Mouse (Mus musculus) embryonic facial prominence, embryonic 15.5 days (tissue): ENCODE measurements at regions not wholly inside any gene's neighbourhood (a gene's known extent, or its start where the extent isn't known, plus 50 kb on each side); places are given as distances from the start of the nearest gene placed in this dataset.

Source experiments
- ATAC-seq: fragments of 200-750 bp; cut with Nextera tagmentation; 2 replicates; pipeline ENCODE4 v1.8.0; 2017; ENCODE audit warnings: low read depth, moderate TSS enrichment; ENCODE audit not compliant: insufficient number of reproducible peaks, low FRiP score, low TSS enrichment
- H3K27ac ChIP-seq: fragments of 300-500 bp; sonication (generic); replicated peaks from 2 replicates; pipeline ENCODE4 v1.5.1; 2015; ENCODE audit warnings: mild to moderate bottlenecking, inconsistent platforms
- H3K27me3 ChIP-seq: fragments of 300-500 bp; sonication (generic); 2 replicates; pipeline ENCODE4 v1.6.1; 2015; ENCODE audit warnings: inconsistent platforms
- H3K36me3 ChIP-seq: fragments of 300-500 bp; sonication (generic); 2 replicates; pipeline ENCODE4 v1.6.1; 2015; ENCODE audit warnings: mild to moderate bottlenecking, inconsistent platforms
- H3K4me1 ChIP-seq: fragments of 300-500 bp; sonication (generic); 2 replicates; pipeline ENCODE4 v1.6.1; 2015; ENCODE audit warnings: inconsistent platforms
- H3K4me2 ChIP-seq: fragments of 300-500 bp; sonication (generic); replicated peaks from 2 replicates; pipeline ENCODE4 v1.6.1; 2015; ENCODE audit warnings: mild to moderate bottlenecking, inconsistent platforms
- H3K4me3 ChIP-seq: fragments of 300-500 bp; sonication (generic); replicated peaks from 2 replicates; pipeline ENCODE4 v1.5.1; 2015; ENCODE audit warnings: mild to moderate bottlenecking, inconsistent platforms
- H3K9ac ChIP-seq: fragments of 300-500 bp; sonication (generic); 2 replicates; pipeline ENCODE4 v1.6.1; 2015; ENCODE audit warnings: inconsistent platforms
- H3K9me3 ChIP-seq: fragments of 300-500 bp; sonication (generic); replicated peaks from 2 replicates; pipeline ENCODE4 v1.6.1; 2016; ENCODE audit warnings: inconsistent platforms
- WGBS: fragments of 180-500 bp; shearing (Covaris S2); methylation state at CpG from one replicate; pipeline ENCODE4 v1.1.7; 2015; 5-methylcytosine and 5-hydroxymethylcytosine counted together

DNA sequence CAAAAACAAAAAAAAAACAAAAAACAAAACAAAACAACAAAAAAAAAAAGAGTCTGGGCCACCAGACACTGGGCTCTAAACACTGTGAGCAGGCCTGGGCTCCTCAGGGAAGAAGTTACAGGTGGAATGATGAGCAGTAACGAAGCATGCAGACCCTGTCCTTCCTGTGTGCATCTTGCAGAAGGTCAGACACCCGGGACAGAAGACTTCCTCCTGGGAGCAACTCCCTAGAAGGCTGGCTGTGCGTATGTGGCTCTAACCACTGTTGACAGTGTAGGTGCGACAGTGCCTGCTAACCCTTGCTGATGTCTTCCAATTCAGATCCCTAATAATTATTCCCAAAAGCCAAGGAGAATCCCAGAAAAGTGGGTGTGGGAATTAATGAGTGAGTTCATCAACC, 164.8 kb downstream of the Nedd1 start:
- H3K27me3 ChIP-seq: no peaks in the 10 kb centered on the region
- H3K4me1 ChIP-seq: peaks cover 7% of the 10 kb centered on the region; the same call in 1 of the 2 replicates
- H3K9ac ChIP-seq: no peak overlapping the region
- 48% methylated on average over 4 of the region's 4 CpGs for WGBS
- H3K36me3 ChIP-seq: no peaks in the 10 kb centered on the region
- no peak overlapping the region for H3K27ac ChIP-seq
- no peak for ATAC-seq
- H3K4me3 ChIP-seq: no peak overlapping the region
- H3K9me3 ChIP-seq: no peaks in the 10 kb centered on the region
- H3K4me2 ChIP-seq: no peak overlapping the region

- no peak overlapping the region for H3K4me3 ChIP-seq
- peaks cover 7% of the 10 kb centered on the region; the same call in 1 of the 2 replicates for H3K4me1 ChIP-seq
- no peak for ATAC-seq
- 12% methylated on average over 8 of the region's 8 CpGs for WGBS
- H3K27me3 ChIP-seq: no peaks in the 10 kb centered on the region
- no peaks in the 10 kb centered on the region for H3K36me3 ChIP-seq
- H3K27ac ChIP-seq: no peak overlapping the region
- no peak overlapping the region for H3K9ac ChIP-seq
- H3K9me3 ChIP-seq: no peaks in the 10 kb centered on the region
- H3K4me2 ChIP-seq: peak overlapping the region; percentile 9; the same call in 1 of the 2 replicates
These were observed 165.4 kb downstream of the Nedd1 start for GRCm38 (mm10) chr10:92556526-92557422.

DNA sequence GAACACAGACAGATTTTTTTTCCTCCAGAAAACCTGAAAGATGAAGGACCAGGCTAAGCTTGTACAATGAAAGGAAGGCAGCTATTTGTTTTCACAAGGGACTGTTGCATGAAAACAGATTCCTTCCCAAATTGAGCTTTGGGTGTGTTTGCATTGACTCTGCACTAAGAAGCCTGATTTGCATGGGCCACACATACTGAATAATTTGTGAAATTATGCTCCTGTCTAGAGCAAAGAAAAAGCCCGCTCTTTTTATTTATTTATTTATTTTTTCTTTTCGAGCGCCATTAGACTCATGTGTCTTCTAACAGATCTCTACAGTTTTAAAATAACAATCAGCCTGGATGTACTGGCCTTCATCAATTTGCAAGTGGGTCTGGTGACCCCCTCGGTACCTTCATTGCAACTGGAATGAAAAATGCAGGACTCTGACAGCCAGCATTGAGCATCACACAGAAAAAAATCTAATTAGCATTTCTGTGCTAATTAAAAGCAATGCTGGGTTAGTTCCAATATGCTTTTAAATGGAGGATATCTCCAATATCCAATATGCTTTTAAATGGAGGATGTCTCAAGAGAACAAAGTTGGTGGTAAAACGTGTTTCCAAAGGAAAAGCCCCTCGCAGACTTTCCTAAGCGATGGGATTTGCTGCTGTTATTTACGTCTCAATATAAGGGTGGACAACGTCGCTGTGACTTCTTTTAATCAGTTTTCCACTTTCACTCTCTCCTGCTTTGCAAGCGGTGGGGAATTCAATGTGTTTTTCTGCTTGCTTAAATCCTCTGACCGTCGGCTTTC, 166.3 kb downstream of the Nedd1 start:
- H3K27ac ChIP-seq: no peak overlapping the region

DNA sequence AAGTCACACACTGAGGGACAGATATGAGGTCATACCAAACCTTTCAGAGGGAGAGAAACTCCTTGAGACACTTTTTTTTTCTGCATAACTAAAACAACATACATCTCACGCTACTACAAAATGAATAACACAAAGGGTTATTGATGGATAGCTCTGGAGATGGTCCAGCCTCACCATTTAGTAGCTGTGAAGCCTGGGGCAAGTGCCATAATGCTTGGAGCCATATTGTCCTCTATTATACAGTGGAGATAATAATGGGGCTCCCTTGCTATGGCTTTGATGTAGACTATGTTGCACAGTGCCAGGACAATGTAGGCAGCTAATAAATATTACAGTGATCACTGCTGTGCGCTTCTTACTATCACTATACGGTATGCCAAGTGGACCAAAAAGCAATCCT, 168.3 kb downstream of the Nedd1 start:
- H3K4me2 ChIP-seq: no peak overlapping the region
- no peaks in the 10 kb centered on the region for H3K9me3 ChIP-seq
- no peak overlapping the region for H3K27ac ChIP-seq
- no peak overlapping the region for H3K4me3 ChIP-seq
- H3K9ac ChIP-seq: no peak overlapping the region
- H3K36me3 ChIP-seq: no peaks in the 10 kb centered on the region
- ATAC-seq: no peak
- peaks cover 7% of the 10 kb centered on the region; the same call in 1 of the 2 replicates for H3K4me1 ChIP-seq
- WGBS: 85% methylated on average over 3 of the region's 3 CpGs
- no peaks in the 10 kb centered on the region for H3K27me3 ChIP-seq

More for the DNA sequence above, 166.3 kb downstream of the Nedd1 start:
- H3K36me3 ChIP-seq: no peaks in the 10 kb centered on the region
- H3K9ac ChIP-seq: no peak overlapping the region
- peak overlapping the region; percentile 9; the same call in 1 of the 2 replicates for H3K4me2 ChIP-seq
- no peaks in the 10 kb centered on the region for H3K9me3 ChIP-seq
- no peaks in the 10 kb centered on the region for H3K27me3 ChIP-seq
- ATAC-seq: no peak
- no peak overlapping the region for H3K4me3 ChIP-seq
- peaks cover 7% of the 10 kb centered on the region; the same call in 1 of the 2 replicates for H3K4me1 ChIP-seq
- WGBS: 32% methylated on average over 13 of the region's 13 CpGs

- Histone ChIP-seq H3K9me3 (no peaks in the 10 kb centered on the region), H3K4me3 (no peak overlapping the region), H3K27ac (no peak overlapping the region), H3K4me2 (no peak overlapping the region), H3K4me1 (no peaks in the 10 kb centered on the region), H3K27me3 (no peaks in the 10 kb centered on the region), H3K36me3 (no peaks in the 10 kb centered on the region), H3K9ac (no peak overlapping the region)
- WGBS: 58% methylated on average over 4 of the region's 4 CpGs
- ATAC-seq: no peak
These were observed 173.2 kb downstream of the Nedd1 start for GRCm38 (mm10) chr10:92548875-92549586.

- ATAC-seq: no peak
- WGBS: 78% methylated on average over 4 of the region's 4 CpGs
- H3K36me3 ChIP-seq: no peaks in the 10 kb centered on the region
These were observed 183.8 kb downstream of the Nedd1 start for GRCm38 (mm10) chr10:92538433-92538832.

DNA sequence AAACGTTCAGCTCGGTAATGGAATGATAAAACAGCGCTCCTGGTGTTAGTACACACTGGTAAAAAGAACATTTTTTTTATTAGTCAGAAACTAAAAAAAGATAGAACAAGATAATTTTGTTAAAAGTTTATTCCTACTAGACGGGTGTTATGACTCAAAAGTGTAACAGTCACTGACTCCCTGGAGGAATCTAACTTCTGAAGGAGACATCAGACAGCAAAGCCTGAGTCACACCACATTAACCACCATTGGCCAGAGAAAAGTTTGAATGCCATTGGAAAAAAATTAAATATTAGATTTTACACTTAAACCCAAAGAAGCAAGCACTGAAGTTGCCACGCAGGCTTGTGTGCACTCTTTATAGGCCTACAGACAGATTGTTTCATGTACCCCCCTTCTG, 205.3 kb downstream of the Nedd1 start:
- Histone ChIP-seq H3K27me3 (no peaks in the 10 kb centered on the region), H3K36me3 (no peaks in the 10 kb centered on the region), H3K9ac (no peak overlapping the region), H3K9me3 (no peaks in the 10 kb centered on the region), H3K4me1 (no peaks in the 10 kb centered on the region), H3K4me2 (no peak overlapping the region), H3K27ac (no peak overlapping the region), H3K4me3 (no peak overlapping the region)
- no peak for ATAC-seq
- WGBS: 70% methylated on average over 5 of the region's 5 CpGs

More at GRCm38 (mm10) chr10:92538433-92538832, 183.8 kb downstream of the Nedd1 start:
- Histone ChIP-seq H3K4me1 (no peaks in the 10 kb centered on the region), H3K9ac (no peak overlapping the region), H3K27me3 (no peaks in the 10 kb centered on the region), H3K4me3 (no peak overlapping the region), H3K27ac (no peak overlapping the region), H3K4me2 (no peak overlapping the region), H3K9me3 (no peaks in the 10 kb centered on the region)

GRCm38 (mm10) chr10:92511769-92512168, 210.5 kb downstream of the Nedd1 start:
- 71% methylated on average over 7 of the region's 7 CpGs for WGBS
- no peak overlapping the region for H3K9ac ChIP-seq
- no peaks in the 10 kb centered on the region for H3K27me3 ChIP-seq
- H3K4me3 ChIP-seq: no peak overlapping the region
- no peaks in the 10 kb centered on the region for H3K9me3 ChIP-seq
- no peak overlapping the region for H3K27ac ChIP-seq
- no peak for ATAC-seq
- H3K36me3 ChIP-seq: no peaks in the 10 kb centered on the region
- H3K4me1 ChIP-seq: no peaks in the 10 kb centered on the region
- H3K4me2 ChIP-seq: no peak overlapping the region

DNA sequence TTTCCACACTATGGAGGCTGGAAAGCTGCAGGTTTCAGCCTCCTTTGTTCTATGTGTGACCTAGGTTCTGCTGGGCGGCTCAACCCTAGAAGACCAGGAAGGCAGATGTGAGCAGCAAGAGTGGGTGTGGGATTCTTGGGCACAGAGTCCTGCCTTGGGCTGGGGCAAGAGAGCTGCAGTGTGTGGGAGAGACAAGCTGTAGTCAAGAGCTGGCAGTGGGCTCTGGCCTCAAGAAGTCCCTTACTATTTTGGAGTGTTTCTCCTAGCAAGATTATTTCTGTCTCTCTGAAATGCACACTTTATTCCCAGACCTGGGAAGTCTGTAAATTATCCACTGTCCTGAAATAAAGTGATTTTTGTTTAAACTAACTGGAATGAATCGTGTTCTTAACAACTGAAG, 211.5 kb downstream of the Nedd1 start:
- Histone ChIP-seq H3K9ac (no peak overlapping the region), H3K4me2 (no peak overlapping the region), H3K4me3 (no peak overlapping the region), H3K27ac (no peak overlapping the region), H3K4me1 (no peaks in the 10 kb centered on the region), H3K27me3 (no peaks in the 10 kb centered on the region), H3K9me3 (no peaks in the 10 kb centered on the region), H3K36me3 (no peaks in the 10 kb centered on the region)
- no peak for ATAC-seq
- WGBS: 80% methylated on average over 2 of the region's 2 CpGs

GRCm38 (mm10) chr10:92504271-92504670, 217.9 kb downstream of the Nedd1 start:
- Histone ChIP-seq H3K27ac (no peak overlapping the region), H3K4me3 (no peak overlapping the region), H3K36me3 (no peaks in the 10 kb centered on the region), H3K27me3 (no peaks in the 10 kb centered on the region), H3K4me2 (no peak overlapping the region), H3K9ac (no peak overlapping the region), H3K4me1 (no peaks in the 10 kb centered on the region), H3K9me3 (no peaks in the 10 kb centered on the region)
- WGBS: 92% methylated on average over 1 of the region's 1 CpGs
- no peak for ATAC-seq

DNA sequence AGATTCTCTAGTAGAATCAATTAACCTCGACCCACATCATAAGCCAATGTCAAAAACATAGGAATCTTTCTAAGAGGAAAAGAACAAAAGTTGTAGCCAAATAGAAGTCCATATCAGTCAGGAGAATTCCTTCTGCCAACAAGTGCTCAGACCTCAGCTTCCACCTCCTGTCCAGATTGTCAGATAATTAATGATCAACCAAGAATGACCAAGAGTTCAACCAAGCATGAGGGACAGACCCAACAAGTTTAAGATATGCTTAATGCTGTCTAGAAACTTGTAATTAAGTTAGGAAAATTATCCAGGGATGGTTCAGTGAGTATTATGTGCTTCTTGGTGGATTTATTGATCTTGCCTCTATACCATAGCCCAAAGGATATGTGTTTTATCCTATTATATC, 238.6 kb downstream of the Nedd1 start:
- H3K36me3 ChIP-seq: no peaks in the 10 kb centered on the region
- no peak overlapping the region for H3K9ac ChIP-seq
- ATAC-seq: no peak
- no peak overlapping the region for H3K4me3 ChIP-seq
- no peaks in the 10 kb centered on the region for H3K27me3 ChIP-seq
- no peak overlapping the region for H3K4me2 ChIP-seq
- 79% methylated on average over 1 of the region's 1 CpGs for WGBS
- 0 out of 2 replicates have a peak, but pooled peaks cover 4% of the 10 kb centered on the region for H3K9me3 ChIP-seq
- H3K4me1 ChIP-seq: no peaks in the 10 kb centered on the region
- H3K27ac ChIP-seq: no peak overlapping the region
